Mouse (Mus musculus): ENCODE measurements around the gene Elobl.

Gene Elobl

GRCm38 (mm10) chr11:88988956-88989355, 22.2 kb upstream of the Elobl start:
- DNase-seq (ENCODE audit: low spot score) = no peak

GRCm38 (mm10) chr11:88986616-88987015, 19.9 kb upstream of the Elobl start:
- no peak for DNase-seq (ENCODE audit: low spot score)

GRCm38 (mm10) chr11:88981337-88981736, 14.6 kb upstream of the Elobl start:
- DNase-seq (ENCODE audit: low spot score) = no peak

GRCm38 (mm10) chr11:88977188-88977587, 10.5 kb upstream of the Elobl start:
- DNase-seq (ENCODE audit: low spot score) = no peak

GRCm38 (mm10) chr11:88976320-88976719, 9.6 kb upstream of the Elobl start:
- DNase-seq (ENCODE audit: low spot score) = no peak

- DNase-seq (ENCODE audit: low spot score) = peak; percentile 94
These were observed 7.3 kb upstream of the Elobl start for GRCm38 (mm10) chr11:88973776-88974701.

GRCm38 (mm10) chr11:88970202-88970732, 3.5 kb upstream of the Elobl start, which contains the start of gene Coil:
Coil (plus strand) TSS chr11:88970252.
- peak; percentile 62 for DNase-seq (ENCODE audit: low spot score)

- DNase-seq (ENCODE audit: low spot score) = no peak
These were observed 7.9 kb downstream of the Elobl start for GRCm38 (mm10) chr11:88958851-88959250.

GRCm38 (mm10) chr11:88955217-88955969, 11.3 kb downstream of the Elobl start, which contains the start of gene Scpep1:
Scpep1 (minus strand) TSS chr11:88955465.
- DNase-seq (ENCODE audit: low spot score) = peak; percentile 99

- no peak for DNase-seq (ENCODE audit: low spot score)
These were observed 11.9 kb downstream of the Elobl start for GRCm38 (mm10) chr11:88954803-88955202.

- no peak for DNase-seq (ENCODE audit: low spot score)
These were observed 13.1 kb downstream of the Elobl start for GRCm38 (mm10) chr11:88953582-88953981.

- no peak for DNase-seq (ENCODE audit: low spot score)
These were observed 14.6 kb downstream of the Elobl start for GRCm38 (mm10) chr11:88952117-88952516.

- no peak for DNase-seq (ENCODE audit: low spot score)
These were observed 15.2 kb downstream of the Elobl start for GRCm38 (mm10) chr11:88951576-88951975.

- DNase-seq (ENCODE audit: low spot score) = no peak
These were observed 16.0 kb downstream of the Elobl start for GRCm38 (mm10) chr11:88950640-88951250.

GRCm38 (mm10) chr11:88949802-88950639, 16.7 kb downstream of the Elobl start:
- DNase-seq (ENCODE audit: low spot score) = no peak

GRCm38 (mm10) chr11:88948896-88949295, 17.8 kb downstream of the Elobl start:
- no peak for DNase-seq (ENCODE audit: low spot score)

GRCm38 (mm10) chr11:88945971-88946585, 20.7 kb downstream of the Elobl start:
- no peak for DNase-seq (ENCODE audit: low spot score)

- DNase-seq (ENCODE audit: low spot score) = no peak
These were observed 25.2 kb downstream of the Elobl start for GRCm38 (mm10) chr11:88941489-88941888.

- DNase-seq (ENCODE audit: low spot score) = no peak
These were observed 27.1 kb downstream of the Elobl start for GRCm38 (mm10) chr11:88939634-88940033.

- no peak for DNase-seq (ENCODE audit: low spot score)
These were observed 28.0 kb downstream of the Elobl start for GRCm38 (mm10) chr11:88938770-88939169.

- no peak for DNase-seq (ENCODE audit: low spot score)
These were observed 28.8 kb downstream of the Elobl start for GRCm38 (mm10) chr11:88937886-88938285.
